Mouse (Mus musculus) MEL (cell line): ENCODE data around the gene Hnrnpl. TPM values are rescaled to one million over a fixed set of nuclear protein-coding genes. Genes with fewer than 3 reads are reported as not detected.

ENCODE experiments used
- DNase-seq: peaks from one replicate; pipeline ENCODE4 v3.0.0; 2011; ENCODE audit warnings: low read depth, low spot score
- H3K27ac ChIP-seq: 2 replicates; pipeline ENCODE4 v1.5.1; 2012; ENCODE audit warnings: low read depth, mild to moderate bottlenecking, control low read depth, low read length, moderate library complexity; ENCODE audit not compliant: control insufficient read depth
- H3K27me3 ChIP-seq, 2 experiments: fragments of 150-350 bp in 1 of 2; sonication (generic) in 1 of 2; 2 replicates each; pipeline ENCODE4 v1.6.1; 2012; ENCODE audit warnings: low read length in 2 of 2, mild to moderate bottlenecking in 2 of 2, improper control_type of control experiment in 1 of 2, moderate library complexity in 1 of 2; ENCODE audit not compliant: insufficient read depth in 2 of 2, control insufficient read depth in 1 of 2
- H3K36me3 ChIP-seq, 2 experiments: 2 replicates each; pipeline ENCODE4 v1.6.1; 2012 to 2014; ENCODE audit warnings: low read length in 2 of 2, improper control_type of control experiment in 1 of 2, inconsistent platforms in 1 of 2, mild to moderate bottlenecking in 1 of 2; ENCODE audit not compliant: insufficient read depth in 2 of 2, control insufficient read depth in 1 of 2
- H3K4me1 ChIP-seq, 2 experiments: fragments of 150-350 bp in 1 of 2; sonication (generic) in 1 of 2; 2 replicates each; pipeline ENCODE4 v1.6.1; 2012; ENCODE audit warnings: low read length in 2 of 2, improper control_type of control experiment in 1 of 2, mild to moderate bottlenecking in 1 of 2; ENCODE audit not compliant: insufficient read depth in 2 of 2, control insufficient read depth in 1 of 2
- H3K4me3 ChIP-seq, 2 experiments: fragments of 150-350 bp in 1 of 2; sonication (generic) in 1 of 2; 2 replicates each; pipeline ENCODE4 v1.5.1; 2012; ENCODE audit warnings: low read depth in 2 of 2, low read length in 2 of 2, mild to moderate bottlenecking in 2 of 2, moderate library complexity in 2 of 2, control low read depth in 1 of 2, improper control_type of control experiment in 1 of 2; ENCODE audit not compliant: control insufficient read depth in 1 of 2, insufficient read depth in 1 of 2
- H3K79me2 ChIP-seq: 2 replicates; pipeline ENCODE4 v1.6.1; 2012; ENCODE audit warnings: mild to moderate bottlenecking, low read length, moderate library complexity; ENCODE audit not compliant: control insufficient read depth, poor library complexity, insufficient read depth
- H3K9ac ChIP-seq: 2 replicates; pipeline ENCODE4 v1.6.1; 2012; ENCODE audit warnings: low read depth, mild to moderate bottlenecking, control low read depth, low read length, moderate library complexity; ENCODE audit not compliant: control insufficient read depth, poor library complexity, severe bottlenecking
- H3K9me3 ChIP-seq: fragments of 150-350 bp; sonication (generic); replicated peaks from 2 replicates; pipeline ENCODE4 v1.6.1; 2012; ENCODE audit warnings: mild to moderate bottlenecking, low read length, improper control_type of control experiment, moderate library complexity; ENCODE audit not compliant: insufficient read depth
- BHLHE40 ChIP-seq: IDR thresholded peaks from 2 replicates; pipeline ENCODE4 v1.6.1; 2012; ENCODE audit warnings: low read depth, mild to moderate bottlenecking, inconsistent platforms, low read length, improper control_type of control experiment, borderline replicate concordance
- CHD1 ChIP-seq: IDR thresholded peaks from 2 replicates; pipeline ENCODE4 v1.6.1; 2012; ENCODE audit warnings: low read depth, mild to moderate bottlenecking, inconsistent platforms, low read length, improper control_type of control experiment
- CTCF ChIP-seq, 3 experiments: IDR thresholded peaks in 2 of 3; conservative IDR thresholded peaks in 1 of 3; 2 replicates each; pipeline ENCODE4 v1.5.1; 2011 to 2012; ENCODE audit warnings: low read length in 3 of 3, low read depth in 2 of 3, mild to moderate bottlenecking in 2 of 3, improper control_type of control experiment in 1 of 3, inconsistent platforms in 1 of 3, mixed read lengths in 1 of 3, moderate library complexity in 1 of 3; ENCODE audit not compliant: control insufficient read depth in 1 of 3, insufficient read depth in 1 of 3, poor library complexity in 1 of 3, severe bottlenecking in 1 of 3
- E2F4 ChIP-seq: IDR thresholded peaks from 2 replicates; pipeline ENCODE4 v1.6.1; 2011; ENCODE audit warnings: low read depth, low read length, improper control_type of control experiment, borderline replicate concordance
- GATA1 ChIP-seq: IDR thresholded peaks from 2 replicates; pipeline ENCODE4 v1.6.1; 2011; ENCODE audit warnings: low read depth, low read length, improper control_type of control experiment
- HCFC1 ChIP-seq: IDR thresholded peaks from 2 replicates; pipeline ENCODE4 v1.6.1; 2012; ENCODE audit warnings: low read depth, mild to moderate bottlenecking, inconsistent platforms, low read length, improper control_type of control experiment, moderate library complexity
- KAT2A ChIP-seq: conservative IDR thresholded peaks from 2 replicates; pipeline ENCODE4 v1.6.1; 2012; ENCODE audit warnings: low read depth, low read length, improper control_type of control experiment, inconsistent platforms
- MAZ ChIP-seq: IDR thresholded peaks from 2 replicates; pipeline ENCODE4 v1.6.1; 2012; ENCODE audit warnings: low read depth, mild to moderate bottlenecking, inconsistent platforms, low read length, improper control_type of control experiment
- MYB ChIP-seq: IDR thresholded peaks from 2 replicates; pipeline ENCODE4 v1.6.1; 2011; ENCODE audit warnings: mild to moderate bottlenecking, low read depth, low read length, improper control_type of control experiment
- NRF1 ChIP-seq: IDR thresholded peaks from 2 replicates; pipeline ENCODE4 v1.6.1; 2014; ENCODE audit warnings: low read depth, mild to moderate bottlenecking, inconsistent platforms, low read length, improper control_type of control experiment, moderate library complexity; ENCODE audit not compliant: poor library complexity, insufficient read depth, severe bottlenecking
- POLR2A ChIP-seq, 2 experiments: IDR thresholded peaks; 2 replicates each; pipeline ENCODE4 v1.6.1; 2011 to 2012; ENCODE audit warnings: low read length in 2 of 2, mild to moderate bottlenecking in 2 of 2, control low read depth in 1 of 2, improper control_type of control experiment in 1 of 2, low read depth in 1 of 2, moderate library complexity in 1 of 2; ENCODE audit not compliant: control insufficient read depth in 1 of 2, insufficient read depth in 1 of 2, poor library complexity in 1 of 2
- RAD21 ChIP-seq: IDR thresholded peaks from 2 replicates; pipeline ENCODE4 v1.6.1; 2011; ENCODE audit warnings: mild to moderate bottlenecking, low read depth, low read length, improper control_type of control experiment
- RCOR1 ChIP-seq: IDR thresholded peaks from 2 replicates; pipeline ENCODE4 v1.6.1; 2012; ENCODE audit warnings: low read depth, mild to moderate bottlenecking, inconsistent platforms, low read length, improper control_type of control experiment
- SMC3 ChIP-seq: IDR thresholded peaks from 2 replicates; pipeline ENCODE4 v1.6.1; 2011; ENCODE audit warnings: low read depth, low read length, improper control_type of control experiment
- TAL1 ChIP-seq: IDR thresholded peaks from 2 replicates; pipeline ENCODE4 v1.6.1; 2012; ENCODE audit warnings: mild to moderate bottlenecking, inconsistent platforms, low read length, moderate library complexity, mixed read lengths
- ZC3H11A ChIP-seq: IDR thresholded peaks from 2 replicates; pipeline ENCODE4 v1.6.1; 2012; ENCODE audit warnings: low read depth, mild to moderate bottlenecking, inconsistent platforms, low read length, improper control_type of control experiment
- ZKSCAN1 ChIP-seq: IDR thresholded peaks from 2 replicates; pipeline ENCODE4 v1.6.1; 2012; ENCODE audit warnings: low read depth, mild to moderate bottlenecking, inconsistent platforms, low read length, improper control_type of control experiment, moderate library complexity
- ZNF384 ChIP-seq: IDR thresholded peaks from 2 replicates; pipeline ENCODE4 v1.6.1; 2012; ENCODE audit warnings: low read depth, mild to moderate bottlenecking, inconsistent platforms, low read length, improper control_type of control experiment
- polyA plus RNA-seq, 2 experiments: library from polyadenylated mRNA; stranded (reverse) in 1 of 2; unstranded in 1 of 2; fragments of >175 nt in 1 of 2; fragments of >200 nt in 1 of 2; gene quantifications; 2 replicates each; pipeline versions ENCODE4 v1.2.1 to v1.2.4; 2012; ENCODE audit warnings: low replicate concordance in 2 of 2, low read depth in 1 of 2; ENCODE audit not compliant: insufficient read length in 2 of 2, insufficient read depth in 1 of 2, missing spikeins in 1 of 2
- total RNA-seq: library from RNA; depleted of rRNA; stranded (reverse); fragments of 300-350 nt; gene quantifications from 2 replicates; pipeline ENCODE4 v1.2.3, GENCODE M21; 2012

The Hnrnpl gene
- total and polyA plus RNA-seq, 3 experiments: 246 to 1,095 (median 684) TPM

- H3K9ac ChIP-seq: no peak overlapping the region
- TF ChIP-seq NRF1 (no peak), RCOR1 (no peak)
Observed at GRCm38 (mm10) chr7:28799994-28800393, 8.3 kb upstream of the Hnrnpl start.

GRCm38 (mm10) chr7:28801451-28801850, 6.9 kb upstream of the Hnrnpl start:
- H3K9ac ChIP-seq: no peak overlapping the region
- peaks cover 5% of the 10 kb centered on the region; the same call in 1 of the 2 replicates for H3K79me2 ChIP-seq
- TF ChIP-seq KAT2A (no peak), HCFC1 (no peak), POLR2A (IDR thresholded peaks at IDR 0.05; ENCODE audit: control insufficient read depth in 1 of 2, insufficient read depth in 1 of 2, low read depth in 1 of 2, low read length in 2 of 2, poor library complexity in 1 of 2) (no peak), ZC3H11A (no peak), ZNF384 (no peak), TAL1 (no peak), MAZ (no peak), MYB (no peak), NRF1 (no peak), CHD1 (no peak), BHLHE40 (no peak), RCOR1 (no peak), CTCF (IDR thresholded peaks at IDR 0.05 in 2 of 3, conservative IDR thresholded peaks at IDR 0.05 in 1 of 3; ENCODE audit: control insufficient read depth in 1 of 3, insufficient read depth in 1 of 3, low read depth in 2 of 3, low read length in 3 of 3, poor library complexity in 1 of 3, severe bottlenecking in 1 of 3) (no peak), SMC3 (no peak), E2F4 (no peak), ZKSCAN1 (no peak), RAD21 (no peak), GATA1 (no peak)
- TF ChIP-seq, all 39 proteins: peak for 0
- no peak overlapping the region for H3K4me3 ChIP-seq
- H3K27me3 ChIP-seq: no peaks in the 10 kb centered on the region
- no peaks in the 10 kb centered on the region for H3K9me3 ChIP-seq
- H3K27ac ChIP-seq: no peak overlapping the region
- H3K36me3 ChIP-seq: peaks cover 0 to 22% of the 10 kb centered on the region in 2 experiments; a peak in 2 of 4 replicates
- DNase-seq: peak; percentile 12
- H3K4me1 ChIP-seq: peaks cover 18% of the 10 kb centered on the region in 2 experiments

More at GRCm38 (mm10) chr7:28799994-28800393, 8.3 kb upstream of the Hnrnpl start:
- Histone ChIP-seq H3K79me2 (peaks cover 9% of the 10 kb centered on the region; the same call in 1 of the 2 replicates), H3K27ac (no peak overlapping the region), H3K4me1 (peaks cover 18% of the 10 kb centered on the region in 2 experiments), H3K36me3 (peaks cover 0 to 22% of the 10 kb centered on the region in 2 experiments; a peak in 2 of 4 replicates), H3K9me3 (no peaks in the 10 kb centered on the region), H3K4me3 (no peak overlapping the region), H3K27me3 (no peaks in the 10 kb centered on the region)
- DNase-seq: no peak
